Mouse (Mus musculus): ENCODE data around the gene Rsph14. TPM values are rescaled to one million over a fixed set of nuclear protein-coding genes. Genes with fewer than 3 reads are reported as not detected.

Gene Rsph14
- 0.20 and 1.0 TPM in 2 replicates for polyA plus RNA-seq (2016; fragmentation: Nextera tagmentation; extraction: Ambion mirVana)

DNA sequence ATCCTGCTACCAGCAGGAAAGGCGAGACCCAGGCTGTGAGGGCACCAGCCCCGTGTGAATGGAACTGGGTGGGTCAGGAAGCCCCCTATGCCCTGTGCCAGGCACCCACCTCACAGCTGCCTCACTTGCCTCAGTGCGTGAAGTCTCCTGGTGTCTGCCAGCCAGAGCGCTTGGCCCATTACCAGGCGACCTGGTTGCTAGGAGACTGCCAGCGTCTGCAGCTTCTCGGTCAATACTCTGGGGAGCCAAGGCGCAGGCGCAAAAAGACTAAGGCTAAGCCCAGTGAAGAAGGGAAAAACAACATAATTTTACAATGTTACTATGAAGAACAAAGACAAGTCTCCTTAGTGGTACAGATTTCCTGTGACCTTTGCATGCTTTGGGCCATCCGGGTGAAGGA is at the start of gene Rsph14:
Rsph14 (minus strand) TSS at position 192 of the 400 bp plus-strand sequence.
- Histone ChIP-seq H3K27ac (peak within 1 kb of the TSS; percentile 66), H3K27me3 (ENCODE audit: insufficient read depth, poor library complexity, severe bottlenecking) (peaks cover 8% of the 10 kb centered on the region; the same call in 1 of the 2 replicates), H3K4me1 (replicated peaks) (peaks cover 45% of the 10 kb centered on the region), H3K36me3 (no peaks in the 10 kb centered on the region), H3K4me3 (no peak within 1 kb of the TSS), H3K9me3 (no peaks in the 10 kb centered on the region)
- DNase-seq (ENCODE audit: low spot score) = peak; percentile 76
- 19% methylated on average over 10 of the region's 10 CpGs for WGBS

GRCm38 (mm10) chr10:75078174-75079128 is 46.1 kb upstream of the Rsph14 start:
- no peak for DNase-seq (ENCODE audit: low spot score)
- no peak overlapping the region for H3K27ac ChIP-seq
- H3K27me3 ChIP-seq (ENCODE audit: insufficient read depth, poor library complexity, severe bottlenecking) = no peaks in the 10 kb centered on the region
- H3K4me1 ChIP-seq (replicated peaks) = peaks cover 34% of the 10 kb centered on the region
- H3K9me3 ChIP-seq = no peaks in the 10 kb centered on the region
- H3K4me3 ChIP-seq = no peak overlapping the region
- 81% methylated on average over 14 of the region's 14 CpGs for WGBS
- peaks cover 19% of the 10 kb centered on the region for H3K36me3 ChIP-seq

GRCm38 (mm10) chr10:75075665-75076064 is 43.3 kb upstream of the Rsph14 start:
- peaks cover 16% of the 10 kb centered on the region for H3K36me3 ChIP-seq
- 92% methylated on average over 5 of the region's 5 CpGs for WGBS
- no peaks in the 10 kb centered on the region for H3K27me3 ChIP-seq (ENCODE audit: insufficient read depth, poor library complexity, severe bottlenecking)

DNA sequence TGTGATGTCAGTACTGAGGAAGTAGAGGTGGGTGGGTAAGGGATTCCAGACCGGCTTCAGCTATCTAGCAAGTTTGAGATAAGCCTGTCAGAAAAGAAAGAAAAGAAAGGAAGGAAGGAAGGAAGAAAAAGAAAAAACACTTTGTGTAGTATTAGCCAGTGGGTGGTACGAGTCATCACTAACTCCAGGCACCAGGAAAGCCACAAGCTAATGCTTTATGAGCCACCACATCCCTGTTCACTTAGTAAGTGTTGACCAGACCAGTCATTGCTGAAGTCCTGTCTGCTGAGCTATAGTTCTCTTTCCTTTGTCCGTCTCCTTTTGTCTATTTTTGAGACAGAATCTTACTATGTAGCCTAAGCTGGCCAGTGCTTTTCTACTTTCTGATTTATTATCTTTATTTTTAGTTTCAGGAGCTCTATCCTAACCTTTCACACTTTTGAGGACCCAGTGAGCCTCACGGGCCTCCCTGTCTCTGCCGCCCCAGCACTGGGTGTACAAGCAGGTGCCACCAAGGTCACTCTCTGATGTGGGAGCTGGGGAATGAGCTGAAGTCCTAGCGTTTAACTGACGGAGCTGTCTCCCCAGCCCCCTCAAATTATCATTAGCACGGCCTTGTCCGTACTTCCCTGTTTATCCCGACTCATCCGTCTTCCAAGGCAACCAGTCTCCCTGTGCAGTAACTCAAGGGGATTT is 38.0 kb upstream of the Rsph14 start:
- no peak overlapping the region for H3K4me3 ChIP-seq
- DNase-seq (ENCODE audit: low spot score) = no peak
- 85% methylated on average over 11 of the region's 11 CpGs for WGBS
- no peaks in the 10 kb centered on the region for H3K9me3 ChIP-seq
- no peak overlapping the region for H3K27ac ChIP-seq
- no peaks in the 10 kb centered on the region for H3K27me3 ChIP-seq (ENCODE audit: insufficient read depth, poor library complexity, severe bottlenecking)
- peaks cover 34% of the 10 kb centered on the region for H3K4me1 ChIP-seq (replicated peaks)
- peaks cover 20% of the 10 kb centered on the region for H3K36me3 ChIP-seq

More at GRCm38 (mm10) chr10:75075665-75076064, 43.3 kb upstream of the Rsph14 start:
- no peak for DNase-seq (ENCODE audit: low spot score)
- H3K9me3 ChIP-seq = no peaks in the 10 kb centered on the region
- no peak overlapping the region for H3K4me3 ChIP-seq
- no peak overlapping the region for H3K27ac ChIP-seq
- peaks cover 32% of the 10 kb centered on the region for H3K4me1 ChIP-seq (replicated peaks)

DNA sequence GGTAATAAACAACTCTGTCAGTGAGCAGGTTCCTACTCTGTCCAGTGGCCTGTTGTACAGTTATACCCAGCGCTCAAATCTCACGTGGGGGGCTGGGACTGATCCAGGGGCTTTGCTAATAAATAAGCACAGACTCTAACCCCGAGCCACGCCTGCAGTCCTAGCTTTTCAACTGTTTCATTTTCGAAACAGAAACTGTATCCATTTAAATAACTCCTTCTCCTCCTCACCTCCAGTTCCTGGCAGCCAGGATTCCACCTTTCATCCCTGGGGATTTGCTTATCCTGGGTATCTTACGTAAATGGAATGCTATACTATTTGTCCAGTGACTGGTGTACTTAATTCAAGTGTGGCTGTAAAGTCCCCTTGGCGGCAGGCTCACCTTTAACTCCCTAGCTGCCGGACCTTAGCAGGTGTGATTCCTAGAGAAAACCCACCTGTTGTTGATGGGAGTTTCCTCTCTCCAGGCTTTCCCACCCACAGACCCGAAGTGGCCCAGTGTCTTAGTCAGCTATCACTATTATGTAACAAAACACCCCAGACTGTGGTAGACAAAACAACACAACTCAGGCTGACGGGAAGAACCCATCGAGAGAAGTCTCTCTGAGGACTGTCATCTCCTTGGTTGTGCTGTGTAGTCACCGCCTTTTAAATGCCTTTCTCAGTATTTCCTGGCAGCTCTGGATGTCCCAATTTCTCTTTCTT is 36.4 kb upstream of the Rsph14 start:
- Histone ChIP-seq H3K27me3 (ENCODE audit: insufficient read depth, poor library complexity, severe bottlenecking) (no peaks in the 10 kb centered on the region), H3K9me3 (no peaks in the 10 kb centered on the region), H3K36me3 (peaks cover 28% of the 10 kb centered on the region), H3K4me1 (replicated peaks) (peaks cover 51% of the 10 kb centered on the region), H3K27ac (no peak overlapping the region), H3K4me3 (no peak overlapping the region)
- DNase-seq (ENCODE audit: low spot score) = no peak
- 68% methylated on average over 12 of the region's 12 CpGs for WGBS

- Histone ChIP-seq H3K27ac (no peak overlapping the region), H3K36me3 (peaks cover 28% of the 10 kb centered on the region), H3K4me1 (replicated peaks) (peaks cover 58% of the 10 kb centered on the region), H3K27me3 (ENCODE audit: insufficient read depth, poor library complexity, severe bottlenecking) (peaks cover 3% of the 10 kb centered on the region; the same call in 1 of the 2 replicates), H3K9me3 (no peaks in the 10 kb centered on the region), H3K4me3 (no peak overlapping the region)
- no peak for DNase-seq (ENCODE audit: low spot score)
- WGBS = 61% methylated on average over 2 of the region's 2 CpGs
These were observed 35.7 kb upstream of the Rsph14 start for GRCm38 (mm10) chr10:75068086-75068485.

- H3K27me3 ChIP-seq (ENCODE audit: insufficient read depth, poor library complexity, severe bottlenecking) = peaks cover 9% of the 10 kb centered on the region
These were observed 35.1 kb upstream of the Rsph14 start for GRCm38 (mm10) chr10:75067446-75067845.

GRCm38 (mm10) chr10:75065691-75066090 is 33.3 kb upstream of the Rsph14 start:
- H3K36me3 ChIP-seq = peaks cover 28% of the 10 kb centered on the region
- no peak overlapping the region for H3K4me3 ChIP-seq
- H3K4me1 ChIP-seq (replicated peaks) = peaks cover 73% of the 10 kb centered on the region
- H3K9me3 ChIP-seq = no peaks in the 10 kb centered on the region
- DNase-seq (ENCODE audit: low spot score) = no peak
- H3K27ac ChIP-seq = no peak overlapping the region
- 78% methylated on average over 6 of the region's 6 CpGs for WGBS
- H3K27me3 ChIP-seq (ENCODE audit: insufficient read depth, poor library complexity, severe bottlenecking) = peaks cover 25% of the 10 kb centered on the region

More at GRCm38 (mm10) chr10:75067446-75067845, 35.1 kb upstream of the Rsph14 start:
- DNase-seq (ENCODE audit: low spot score) = no peak
- H3K27ac ChIP-seq = no peak overlapping the region
- H3K9me3 ChIP-seq = no peaks in the 10 kb centered on the region
- H3K36me3 ChIP-seq = peaks cover 28% of the 10 kb centered on the region
- peaks cover 64% of the 10 kb centered on the region for H3K4me1 ChIP-seq (replicated peaks)
- no peak overlapping the region for H3K4me3 ChIP-seq

DNA sequence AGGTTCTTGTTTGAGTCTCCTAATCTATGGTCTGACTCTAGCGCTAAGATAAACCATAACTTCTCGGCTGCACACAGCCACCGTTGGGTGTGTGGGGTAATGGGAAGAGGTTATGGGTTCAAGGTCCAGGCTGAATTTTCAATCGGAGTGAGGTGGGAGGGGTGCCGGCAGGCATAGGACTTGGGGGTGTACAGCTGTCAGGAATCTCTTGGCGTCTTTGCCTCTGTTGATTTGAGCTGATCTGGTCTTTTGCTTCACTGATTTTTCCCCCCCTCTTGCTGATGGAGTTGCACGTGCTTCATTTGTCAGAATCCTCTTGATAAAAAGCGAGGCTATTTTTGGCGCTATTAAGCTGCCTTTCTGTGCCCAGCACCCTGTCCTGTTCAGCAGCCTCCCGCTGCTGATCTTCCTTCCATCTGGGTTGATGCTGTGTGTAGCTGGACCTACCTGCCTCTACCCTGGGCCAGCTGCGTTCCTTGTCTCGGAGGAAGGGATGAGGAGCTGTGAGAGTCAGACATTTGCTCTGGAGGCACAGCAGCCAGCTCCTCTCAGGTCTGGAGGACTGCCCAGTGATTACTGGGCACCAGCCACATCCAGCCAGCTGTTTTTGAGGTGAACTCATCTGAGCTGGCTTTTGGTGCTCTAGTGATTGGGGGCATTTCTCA is 31.0 kb upstream of the Rsph14 start:
- Histone ChIP-seq H3K27ac (no peak overlapping the region), H3K4me1 (replicated peaks) (peaks cover 83% of the 10 kb centered on the region), H3K9me3 (no peaks in the 10 kb centered on the region), H3K27me3 (ENCODE audit: insufficient read depth, poor library complexity, severe bottlenecking) (peaks cover 25% of the 10 kb centered on the region), H3K36me3 (peaks cover 28% of the 10 kb centered on the region), H3K4me3 (peak overlapping the region; percentile 89)
- no peak for DNase-seq (ENCODE audit: low spot score)
- WGBS = 76% methylated on average over 12 of the region's 12 CpGs

DNA sequence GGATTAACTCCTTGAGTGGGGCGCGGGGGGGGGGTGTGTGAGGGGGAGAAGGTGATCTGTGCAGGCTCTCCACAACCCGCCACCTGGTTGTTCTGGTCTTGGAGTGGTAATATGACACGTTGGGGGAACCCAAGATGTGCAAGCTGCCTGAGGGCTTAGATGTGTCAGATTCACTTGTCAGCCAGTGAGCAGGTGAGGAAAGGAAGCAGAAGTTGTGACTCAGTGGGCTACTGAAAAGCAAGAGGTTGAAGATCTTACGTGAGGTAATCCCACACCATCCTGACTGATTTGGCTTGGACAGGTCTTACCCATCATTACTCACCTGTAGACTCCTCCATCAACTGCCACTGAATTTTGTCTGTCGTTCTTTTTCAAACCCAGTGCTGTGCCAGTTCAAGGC is 30.2 kb upstream of the Rsph14 start:
- Histone ChIP-seq H3K4me3 (peak overlapping the region; percentile 89), H3K27me3 (ENCODE audit: insufficient read depth, poor library complexity, severe bottlenecking) (peaks cover 28% of the 10 kb centered on the region), H3K9me3 (no peaks in the 10 kb centered on the region), H3K36me3 (peaks cover 28% of the 10 kb centered on the region), H3K4me1 (replicated peaks) (peaks cover 85% of the 10 kb centered on the region), H3K27ac (no peak overlapping the region)
- DNase-seq (ENCODE audit: low spot score) = no peak
- WGBS = 48% methylated on average over 6 of the region's 6 CpGs

- peak overlapping the region; percentile 89 for H3K4me3 ChIP-seq
- H3K36me3 ChIP-seq = peaks cover 28% of the 10 kb centered on the region
- H3K27me3 ChIP-seq (ENCODE audit: insufficient read depth, poor library complexity, severe bottlenecking) = peaks cover 32% of the 10 kb centered on the region
- H3K9me3 ChIP-seq = no peaks in the 10 kb centered on the region
- DNase-seq (ENCODE audit: low spot score) = peak; percentile 35
- H3K4me1 ChIP-seq (replicated peaks) = peaks cover 85% of the 10 kb centered on the region
- H3K27ac ChIP-seq = no peak overlapping the region; the same call in 1 of the 2 replicates
- WGBS = 16% methylated on average over 6 of the region's 6 CpGs
These were observed 29.8 kb upstream of the Rsph14 start for GRCm38 (mm10) chr10:75062189-75062561.
